Mouse (Mus musculus) stomach, embryonic 15.5 days (tissue): ENCODE results near the gene Pf4. TPM values are rescaled to one million over a fixed set of nuclear protein-coding genes. Genes with fewer than 3 reads are reported as not detected.

Experiments
- ATAC-seq: fragments of 200-750 bp; cut with Nextera tagmentation; 2 replicates; pipeline ENCODE4 v1.8.0; 2017; ENCODE audit warnings: low read depth, moderate number of reproducible peaks, moderate TSS enrichment; ENCODE audit not compliant: insufficient read depth, low FRiP score
- H3K27ac ChIP-seq: fragments of 300-500 bp; sonication (generic); 2 replicates; pipeline ENCODE4 v1.5.1; 2015; ENCODE audit warnings: mild to moderate bottlenecking, inconsistent platforms
- H3K27me3 ChIP-seq: fragments of 300-500 bp; sonication (generic); replicated peaks from 2 replicates; pipeline ENCODE4 v1.6.1; 2015; ENCODE audit warnings: inconsistent platforms
- H3K36me3 ChIP-seq: fragments of 300-500 bp; sonication (generic); 2 replicates; pipeline ENCODE4 v1.6.1; 2015; ENCODE audit warnings: inconsistent platforms
- H3K4me1 ChIP-seq: fragments of 300-500 bp; sonication (generic); 2 replicates; pipeline ENCODE4 v1.6.1; 2015; ENCODE audit warnings: inconsistent platforms
- H3K4me2 ChIP-seq: fragments of 300-500 bp; sonication (generic); 2 replicates; pipeline ENCODE4 v1.6.1; 2015; ENCODE audit warnings: mild to moderate bottlenecking, inconsistent platforms
- H3K4me3 ChIP-seq: fragments of 300-500 bp; sonication (generic); replicated peaks from 2 replicates; pipeline ENCODE4 v1.5.1; 2015; ENCODE audit warnings: inconsistent platforms
- H3K9ac ChIP-seq: fragments of 300-500 bp; sonication (generic); 2 replicates; pipeline ENCODE4 v1.6.1; 2015; ENCODE audit warnings: inconsistent platforms
- H3K9me3 ChIP-seq: fragments of 300-500 bp; sonication (generic); 2 replicates; pipeline ENCODE4 v1.6.1; 2016; ENCODE audit warnings: inconsistent platforms
- WGBS: fragments of 180-500 bp; shearing (Covaris S2); methylation state at CpG from one replicate; pipeline ENCODE4 v1.1.7; 2015; 5-methylcytosine and 5-hydroxymethylcytosine counted together
- polyA plus RNA-seq: library from polyadenylated mRNA; unstranded; fragments of >200 nt; fragmentation: Nextera tagmentation; extraction: Ambion mirVana; gene quantifications from 2 replicates; pipeline ENCODE4 v1.2.1, GENCODE M21; 2015

Pf4 gene
- polyA plus RNA-seq, 1 experiment from 2014 or later, result 90.1 TPM

- Histone ChIP-seq H3K27ac (no peak overlapping the region), H3K9me3 (no peaks in the 10 kb centered on the region), H3K9ac (no peak overlapping the region), H3K36me3 (no peaks in the 10 kb centered on the region), H3K27me3 (0 out of 2 replicates have a peak, but pooled peaks cover 6% of the 10 kb centered on the region), H3K4me3 (no peak overlapping the region), H3K4me1 (peaks cover 5% of the 10 kb centered on the region; the same call in 1 of the 2 replicates), H3K4me2 (no peak overlapping the region)
- ATAC-seq, result no peak
- 67% methylated on average over 12 of the region's 12 CpGs for WGBS
Observed at GRCm38 (mm10) chr5:90763912-90764665, 8.1 kb upstream of the Pf4 start.

- peak; percentile 58; the same call in 1 of the 2 replicates for ATAC-seq
- H3K4me2 ChIP-seq, result no peak overlapping the region
- WGBS, result 31% methylated on average over 8 of the region's 8 CpGs
Observed at GRCm38 (mm10) chr5:90765821-90766606, 6.2 kb upstream of the Pf4 start.

GRCm38 (mm10) chr5:90768218-90768617, 4.0 kb upstream of the Pf4 start, which contains the start of gene Ppbp:
Gene Ppbp (plus strand): TSS chr5:90768518.
- no peaks in the 10 kb centered on the region for H3K36me3 ChIP-seq
- no peaks in the 10 kb centered on the region for H3K27me3 ChIP-seq
- no peak within 1 kb of the TSS for H3K27ac ChIP-seq
- no peak within 1 kb of the TSS for H3K4me2 ChIP-seq
- H3K4me1 ChIP-seq, result peaks cover 7% of the 10 kb centered on the region; the same call in 1 of the 2 replicates
- no peak within 1 kb of the TSS for H3K4me3 ChIP-seq
- 43% methylated on average over 3 of the region's 3 CpGs for WGBS
- no peak for ATAC-seq
- no peaks in the 10 kb centered on the region for H3K9me3 ChIP-seq
- no peak within 1 kb of the TSS for H3K9ac ChIP-seq

More at GRCm38 (mm10) chr5:90765821-90766606, 6.2 kb upstream of the Pf4 start:
- Histone ChIP-seq H3K36me3 (no peaks in the 10 kb centered on the region), H3K27ac (no peak overlapping the region), H3K9me3 (no peaks in the 10 kb centered on the region), H3K9ac (no peak overlapping the region), H3K4me1 (no peaks in the 10 kb centered on the region), H3K27me3 (no peaks in the 10 kb centered on the region), H3K4me3 (no peak overlapping the region)

- H3K9ac ChIP-seq, result no peak overlapping the region
- ATAC-seq, result no peak
- no peaks in the 10 kb centered on the region for H3K9me3 ChIP-seq
- H3K27me3 ChIP-seq, result no peaks in the 10 kb centered on the region
- H3K27ac ChIP-seq, result no peak overlapping the region
- peaks cover 7% of the 10 kb centered on the region; the same call in 1 of the 2 replicates for H3K4me1 ChIP-seq
- WGBS, result 71% methylated on average over 3 of the region's 3 CpGs
- H3K4me3 ChIP-seq, result no peak overlapping the region
- H3K4me2 ChIP-seq, result no peak overlapping the region
- H3K36me3 ChIP-seq, result no peaks in the 10 kb centered on the region
Observed at GRCm38 (mm10) chr5:90771369-90771768, 866 bp upstream of the Pf4 start.

GRCm38 (mm10) chr5:90775562-90775961, 3.3 kb downstream of the Pf4 start:
- Histone ChIP-seq H3K4me1 (peaks cover 7% of the 10 kb centered on the region; the same call in 1 of the 2 replicates), H3K4me2 (no peak overlapping the region), H3K27ac (no peak overlapping the region), H3K27me3 (no peaks in the 10 kb centered on the region), H3K9ac (no peak overlapping the region), H3K4me3 (no peak overlapping the region), H3K36me3 (no peaks in the 10 kb centered on the region), H3K9me3 (no peaks in the 10 kb centered on the region)
- 78% methylated on average over 5 of the region's 5 CpGs for WGBS
- ATAC-seq, result no peak

GRCm38 (mm10) chr5:90777621-90778020, 5.4 kb downstream of the Pf4 start:
- ATAC-seq, result no peak
- Histone ChIP-seq H3K9me3 (no peaks in the 10 kb centered on the region), H3K36me3 (no peaks in the 10 kb centered on the region), H3K4me2 (no peak overlapping the region), H3K27ac (no peak overlapping the region), H3K27me3 (no peaks in the 10 kb centered on the region), H3K4me3 (no peak overlapping the region), H3K9ac (no peak overlapping the region), H3K4me1 (peaks cover 5% of the 10 kb centered on the region; the same call in 1 of the 2 replicates)
- WGBS, result 79% methylated on average over 10 of the region's 10 CpGs

- no peak overlapping the region for H3K4me2 ChIP-seq
- H3K4me1 ChIP-seq, result no peaks in the 10 kb centered on the region
- no peak overlapping the region for H3K4me3 ChIP-seq
- H3K36me3 ChIP-seq, result no peaks in the 10 kb centered on the region
- no peak overlapping the region for H3K27ac ChIP-seq
- no peak overlapping the region for H3K9ac ChIP-seq
- 62% methylated on average over 6 of the region's 6 CpGs for WGBS
- H3K9me3 ChIP-seq, result no peaks in the 10 kb centered on the region
- ATAC-seq, result no peak
- no peaks in the 10 kb centered on the region for H3K27me3 ChIP-seq
Observed at GRCm38 (mm10) chr5:90778856-90779255, 6.6 kb downstream of the Pf4 start.

- H3K4me2 ChIP-seq, result no peak overlapping the region
- no peak overlapping the region for H3K27ac ChIP-seq
- 70% methylated on average over 3 of the region's 3 CpGs for WGBS
- ATAC-seq, result no peak
- no peak overlapping the region for H3K9ac ChIP-seq
- no peaks in the 10 kb centered on the region for H3K9me3 ChIP-seq
- peaks cover 7% of the 10 kb centered on the region; the same call in 1 of the 2 replicates for H3K4me1 ChIP-seq
- H3K36me3 ChIP-seq, result no peaks in the 10 kb centered on the region
- H3K4me3 ChIP-seq, result no peak overlapping the region
- no peaks in the 10 kb centered on the region for H3K27me3 ChIP-seq
Observed at GRCm38 (mm10) chr5:90783697-90784096, 11.5 kb downstream of the Pf4 start.

- Histone ChIP-seq H3K36me3 (no peaks in the 10 kb centered on the region), H3K27ac (no peak within 1 kb of the TSS), H3K4me3 (peak within 1 kb of the TSS; percentile 32), H3K27me3 (no peaks in the 10 kb centered on the region), H3K4me2 (peak within 1 kb of the TSS; percentile 73), H3K9ac (no peak within 1 kb of the TSS; the same call in 1 of the 2 replicates), H3K4me1 (peaks cover 7% of the 10 kb centered on the region; the same call in 1 of the 2 replicates), H3K9me3 (no peaks in the 10 kb centered on the region)
- ATAC-seq, result peak; percentile 83
- WGBS, result 17% methylated on average over 26 of the region's 26 CpGs
Observed at GRCm38 (mm10) chr5:90785659-90786588, 13.7 kb downstream of the Pf4 start, which contains the start of gene Cxcl3. Gene Cxcl3 (plus strand): TSS chr5:90786103.

- no peak for ATAC-seq
- Histone ChIP-seq H3K27ac (no peak overlapping the region), H3K36me3 (no peaks in the 10 kb centered on the region), H3K9ac (no peak overlapping the region), H3K27me3 (no peaks in the 10 kb centered on the region), H3K4me3 (no peak overlapping the region), H3K4me1 (peaks cover 7% of the 10 kb centered on the region; the same call in 1 of the 2 replicates), H3K9me3 (no peaks in the 10 kb centered on the region), H3K4me2 (no peak overlapping the region)
- WGBS, result 75% methylated on average over 4 of the region's 4 CpGs
Observed at GRCm38 (mm10) chr5:90788114-90788513, 15.9 kb downstream of the Pf4 start.
